Mouse (Mus musculus): ENCODE measurements at regions not wholly inside any gene's neighbourhood (a gene's known extent, or its start where the extent isn't known, plus 50 kb on each side); places are given as distances from the start of the nearest gene placed in this dataset.

DNA sequence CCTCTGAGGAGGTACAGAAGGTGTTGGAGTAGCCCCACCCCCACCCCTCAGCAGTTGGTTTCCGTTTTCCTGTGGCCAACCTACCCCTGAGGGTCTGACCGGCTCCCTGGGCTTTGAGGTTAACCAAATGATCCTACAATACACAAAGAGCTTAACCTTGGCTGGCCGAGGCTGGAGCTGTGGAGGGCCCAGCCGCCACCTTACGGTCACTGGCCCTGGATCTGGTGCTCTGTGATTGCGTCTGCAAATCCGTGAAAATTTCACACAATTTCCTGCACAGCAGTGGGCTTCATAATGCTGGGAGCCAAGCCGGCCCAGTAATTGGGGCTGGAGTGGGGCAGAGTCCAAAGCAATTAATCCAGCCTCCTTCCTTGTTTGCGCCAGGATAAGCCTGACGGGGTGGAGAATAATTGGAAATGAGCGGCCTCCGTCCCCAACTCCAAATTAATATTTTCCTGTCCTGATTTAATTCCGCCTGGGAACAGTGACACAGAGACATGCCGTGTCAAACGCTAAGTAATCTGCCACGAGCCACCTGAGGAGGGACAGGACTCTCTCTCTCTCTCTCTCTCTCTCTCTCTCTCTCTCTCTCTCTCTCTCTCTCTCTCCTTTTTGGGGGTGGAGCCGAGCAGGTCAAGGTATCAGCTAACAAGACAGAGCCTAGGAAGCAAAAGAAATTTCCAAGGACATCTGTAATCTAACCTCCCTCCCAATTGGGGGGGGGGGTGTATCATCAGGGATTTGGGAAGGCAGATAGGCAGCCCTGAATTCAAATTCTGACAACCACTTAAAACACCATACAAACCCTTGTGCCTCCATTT, 80.3 kb downstream of the Mrm1 start:
- no peak overlapping the region for H3K27ac ChIP-seq (ENCODE audit: insufficient read depth, low read depth)
- no peak for DNase-seq (ENCODE audit: extremely low read depth)
- H3K9ac ChIP-seq (ENCODE audit: insufficient read depth, low read depth) = no peak overlapping the region
- in situ Hi-C loops (cut with MboI; ENCODE audit: low pct_ligation_motif_present, low pct_unique_long_range_greater_than_20kb, low sequenced_read_pairs) = no loop called here
- no peaks in the 10 kb centered on the region for H3K79me2 ChIP-seq (replicated peaks; ENCODE audit: control insufficient read depth, extremely low read depth, insufficient read depth, poor library complexity, severe bottlenecking)
- H3K36me3 ChIP-seq (replicated peaks in 1 of 2; ENCODE audit: control insufficient read depth in 1 of 2, insufficient read depth in 1 of 2, low read length in 1 of 2) = no peaks in the 10 kb centered on the region
- peaks cover 94% of the 10 kb centered on the region for H3K27me3 ChIP-seq (replicated peaks)
- dilution Hi-C loops (cut with MboI; ENCODE audit: extremely low pct_ligation_motif_present, extremely low pct_unique_long_range_greater_than_20kb, low sequenced_read_pairs) = no loop called here
- peaks cover 0 to 6% of the 10 kb centered on the region in 2 experiments; a peak in 2 of 4 replicates for H3K4me1 ChIP-seq (ENCODE audit: control insufficient read depth in 1 of 2, insufficient read depth in 2 of 2)
- TF ChIP-seq USF2 (conservative IDR thresholded peaks at IDR 0.05; ENCODE audit: low read depth, low read length) (no peak), KAT2A (IDR thresholded peaks at IDR 0.05; ENCODE audit: insufficient replicate concordance, low read length) (no peak), MAZ (IDR thresholded peaks at IDR 0.05; ENCODE audit: low read depth, low read length) (no peak), TBP (conservative IDR thresholded peaks at IDR 0.05; ENCODE audit: low read depth, low read length) (no peak), HCFC1 (IDR thresholded peaks at IDR 0.05; ENCODE audit: low read depth, low read length) (no peak), NRF1 (IDR thresholded peaks at IDR 0.05; ENCODE audit: low read depth, low read length) (no peak), POLR2AphosphoS2 (IDR thresholded peaks at IDR 0.05; ENCODE audit: low read depth, low read length) (no peak), EP300 (IDR thresholded peaks at IDR 0.05; ENCODE audit: low read length) (no peak), POLR2A (IDR thresholded peaks at IDR 0.05; ENCODE audit: low read depth, low read length) (no peak), CTCF (conservative IDR thresholded peaks at IDR 0.05 in 1 of 2, IDR thresholded peaks at IDR 0.05 in 1 of 2; ENCODE audit: low read depth in 2 of 2, low read length in 2 of 2) (no peak), ZC3H11A (IDR thresholded peaks at IDR 0.05; ENCODE audit: low read depth, low read length) (no peak), MYC (IDR thresholded peaks at IDR 0.05; ENCODE audit: low read depth, low read length) (no peak), ELF1 (IDR thresholded peaks at IDR 0.05; ENCODE audit: low read depth, low read length) (no peak), GABPA (IDR thresholded peaks at IDR 0.05; ENCODE audit: insufficient replicate concordance, low read depth, low read length) (no peak), SMC3 (IDR thresholded peaks at IDR 0.05; ENCODE audit: low read depth, low read length) (no peak), JUN (IDR thresholded peaks at IDR 0.05; ENCODE audit: insufficient read depth, low read depth, low read length) (no peak), PAX5 (IDR thresholded peaks at IDR 0.05; ENCODE audit: low read length) (no peak), CHD1 (IDR thresholded peaks at IDR 0.05; ENCODE audit: low read depth, low read length) (no peak)
- H3K9me3 ChIP-seq (replicated peaks; ENCODE audit: low read length) = peaks cover 4% of the 10 kb centered on the region
- H3K4me2 ChIP-seq (ENCODE audit: insufficient read depth, low read depth, poor library complexity, severe bottlenecking) = no peak overlapping the region
- no peak overlapping the region for H3K4me3 ChIP-seq (replicated peaks in 1 of 3; ENCODE audit: low read depth in 2 of 3, low read length in 2 of 3, poor library complexity in 1 of 3)

DNA sequence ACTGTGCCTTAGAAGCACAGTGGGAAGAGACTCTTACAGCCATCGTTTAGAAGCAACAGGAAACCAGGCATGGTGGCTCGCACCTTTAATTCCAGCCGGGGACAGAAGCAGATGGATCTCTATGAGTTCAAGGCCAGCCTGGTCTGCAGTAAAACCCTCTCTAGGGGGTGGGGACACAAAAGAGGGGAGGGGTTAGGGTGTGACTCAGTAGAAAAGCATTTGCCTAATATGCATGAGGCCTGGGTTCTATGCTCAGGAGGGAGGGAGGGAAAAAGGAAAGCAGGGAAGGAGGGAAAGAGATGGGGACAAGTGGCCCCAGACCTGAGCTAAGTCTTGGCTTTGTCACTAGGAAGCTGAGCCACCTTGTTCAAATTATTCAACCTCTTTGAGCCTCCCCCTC, 81.2 kb downstream of the Mrm1 start:
- in situ Hi-C loops (cut with MboI; ENCODE audit: low pct_ligation_motif_present, low pct_unique_long_range_greater_than_20kb, low sequenced_read_pairs) (no loop called here), dilution Hi-C loops (cut with MboI; ENCODE audit: extremely low pct_ligation_motif_present, extremely low pct_unique_long_range_greater_than_20kb, low sequenced_read_pairs) (no loop called here)
- peaks cover 94% of the 10 kb centered on the region for H3K27me3 ChIP-seq (replicated peaks)
- H3K27ac ChIP-seq (ENCODE audit: insufficient read depth, low read depth) = no peak overlapping the region
- no peaks in the 10 kb centered on the region for H3K9me3 ChIP-seq (replicated peaks; ENCODE audit: low read length)
- H3K4me3 ChIP-seq (replicated peaks in 1 of 3; ENCODE audit: low read depth in 2 of 3, low read length in 2 of 3, poor library complexity in 1 of 3) = no peak overlapping the region
- no peak overlapping the region for H3K4me2 ChIP-seq (ENCODE audit: insufficient read depth, low read depth, poor library complexity, severe bottlenecking)
- DNase-seq (ENCODE audit: extremely low read depth) = no peak
- no peaks in the 10 kb centered on the region for H3K4me1 ChIP-seq (ENCODE audit: control insufficient read depth in 1 of 2, insufficient read depth in 2 of 2)
- no peak for TF ChIP-seq USF2 (conservative IDR thresholded peaks at IDR 0.05; ENCODE audit: low read depth, low read length)
- TF ChIP-seq MAX (IDR thresholded peaks at IDR 0.05; ENCODE audit: low read length) = no peak
- TF ChIP-seq MAZ (IDR thresholded peaks at IDR 0.05; ENCODE audit: low read depth, low read length) = no peak
- no peak for TF ChIP-seq GABPA (IDR thresholded peaks at IDR 0.05; ENCODE audit: insufficient replicate concordance, low read depth, low read length)
- no peak for TF ChIP-seq TCF12 (IDR thresholded peaks at IDR 0.05; ENCODE audit: low read depth, low read length)
- TF ChIP-seq NRF1 (IDR thresholded peaks at IDR 0.05; ENCODE audit: low read depth, low read length) = no peak
- no peak for TF ChIP-seq RAD21 (IDR thresholded peaks at IDR 0.05; ENCODE audit: low read depth, low read length)
- TF ChIP-seq CTCF (conservative IDR thresholded peaks at IDR 0.05 in 1 of 2, IDR thresholded peaks at IDR 0.05 in 1 of 2; ENCODE audit: low read depth in 2 of 2, low read length in 2 of 2) = no peak
- no peak for TF ChIP-seq HCFC1 (IDR thresholded peaks at IDR 0.05; ENCODE audit: low read depth, low read length)
- no peak for TF ChIP-seq JUND (conservative IDR thresholded peaks at IDR 0.05; ENCODE audit: low read depth, low read length)
- TF ChIP-seq KAT2A (IDR thresholded peaks at IDR 0.05; ENCODE audit: insufficient replicate concordance, low read length) = no peak
- TF ChIP-seq MAFK (IDR thresholded peaks at IDR 0.05; ENCODE audit: insufficient replicate concordance, low read length) = no peak
- no peak for TF ChIP-seq MEF2A (IDR thresholded peaks at IDR 0.05; ENCODE audit: borderline replicate concordance, low read depth, low read length)
- no peak for TF ChIP-seq TBP (conservative IDR thresholded peaks at IDR 0.05; ENCODE audit: low read depth, low read length)
- no peak for TF ChIP-seq POLR2AphosphoS2 (IDR thresholded peaks at IDR 0.05; ENCODE audit: low read depth, low read length)
- no peak for TF ChIP-seq ELF1 (IDR thresholded peaks at IDR 0.05; ENCODE audit: low read depth, low read length)
- no peak for TF ChIP-seq PAX5 (IDR thresholded peaks at IDR 0.05; ENCODE audit: low read length)
- no peak for TF ChIP-seq ZMIZ1 (IDR thresholded peaks at IDR 0.05; ENCODE audit: low read depth, low read length)
- TF ChIP-seq MYC (IDR thresholded peaks at IDR 0.05; ENCODE audit: low read depth, low read length) = no peak
- no peak overlapping the region for H3K9ac ChIP-seq (ENCODE audit: insufficient read depth, low read depth)
- no peaks in the 10 kb centered on the region for H3K79me2 ChIP-seq (replicated peaks; ENCODE audit: control insufficient read depth, extremely low read depth, insufficient read depth, poor library complexity, severe bottlenecking)
- no peaks in the 10 kb centered on the region for H3K36me3 ChIP-seq (replicated peaks in 1 of 2; ENCODE audit: control insufficient read depth in 1 of 2, insufficient read depth in 1 of 2, low read length in 1 of 2)

Measured in CH12.LX (cell line).